Mouse (Mus musculus) G1E (cell line): ENCODE results near the gene Ccdc40. TPM values are rescaled to one million over a fixed set of nuclear protein-coding genes. Genes with fewer than 3 reads are reported as not detected.

ENCODE experiments used
- ATAC-seq: 2 replicates; pipeline ENCODE4 v1.8.0; 2016; ENCODE audit warnings: mild to moderate bottlenecking; ENCODE audit not compliant: insufficient number of reproducible peaks, poor library complexity, low FRiP score, severe bottlenecking; ENCODE audit errors: extremely low read depth
- DNase-seq: peaks from one replicate; pipeline ENCODE4 v3.0.0; 2012; ENCODE audit warnings: low spot score
- H3K27me3 ChIP-seq: 2 replicates; pipeline ENCODE4 v1.6.1; 2012; ENCODE audit warnings: mild to moderate bottlenecking, low read length, inconsistent platforms; ENCODE audit not compliant: insufficient read depth
- H3K36me3 ChIP-seq: replicated peaks from 2 replicates; pipeline ENCODE3; 2012; ENCODE audit warnings: mild to moderate bottlenecking, inconsistent platforms
- H3K4me1 ChIP-seq: 2 replicates; pipeline ENCODE4 v1.6.1; 2012; ENCODE audit warnings: low read depth, low read length, inconsistent platforms, mixed read lengths; ENCODE audit not compliant: insufficient read depth
- H3K4me3 ChIP-seq: 2 replicates; pipeline ENCODE4 v1.5.1; 2012; ENCODE audit warnings: low read depth, mild to moderate bottlenecking, inconsistent platforms, low read length, moderate library complexity, mixed read lengths
- H3K9me3 ChIP-seq: replicated peaks from 2 replicates; pipeline ENCODE4 v1.6.1; 2012; ENCODE audit warnings: inconsistent platforms
- CTCF ChIP-seq: IDR thresholded peaks from 2 replicates; pipeline ENCODE4 v1.5.1; 2012; ENCODE audit warnings: low read depth, low read length, inconsistent platforms, mixed read lengths
- GATA1 ChIP-seq: IDR thresholded peaks from 2 replicates; pipeline ENCODE4 v1.6.1; 2012; ENCODE audit warnings: borderline replicate concordance, low read length, inconsistent platforms, mixed read lengths
- GATA2 ChIP-seq: IDR thresholded peaks from 2 replicates; pipeline ENCODE4 v1.6.1; 2012; ENCODE audit warnings: low read depth, low read length, inconsistent platforms, borderline replicate concordance
- POLR2AphosphoS5 ChIP-seq: IDR thresholded peaks from 2 replicates; pipeline ENCODE4 v1.6.1; 2012; ENCODE audit warnings: low read depth, low read length, inconsistent platforms; ENCODE audit not compliant: insufficient replicate concordance
- TAL1 ChIP-seq: conservative IDR thresholded peaks from 2 replicates; pipeline ENCODE4 v1.6.1; 2012; ENCODE audit warnings: low read depth, low read length, inconsistent platforms, mixed read lengths
- polyA plus RNA-seq: library from polyadenylated mRNA; stranded (reverse); fragments of >175 nt; gene quantifications from 2 replicates; pipeline ENCODE4 v1.2.3, GENCODE M21; 2012
- total RNA-seq, 2 experiments: library from RNA; stranded (forward) in 1 of 2; stranded (reverse) in 1 of 2; fragments of 200-1000 nt in 1 of 2; fragments of >200 nt in 1 of 2; fragmentation: Nextera tagmentation in 1 of 2; gene quantifications; 2 replicates each; pipeline ENCODE4 v1.2.3; 2014 to 2017

Ccdc40 gene
- total and polyA plus RNA-seq, 3 experiments = 0.05 TPM; not detected in 2

DNA sequence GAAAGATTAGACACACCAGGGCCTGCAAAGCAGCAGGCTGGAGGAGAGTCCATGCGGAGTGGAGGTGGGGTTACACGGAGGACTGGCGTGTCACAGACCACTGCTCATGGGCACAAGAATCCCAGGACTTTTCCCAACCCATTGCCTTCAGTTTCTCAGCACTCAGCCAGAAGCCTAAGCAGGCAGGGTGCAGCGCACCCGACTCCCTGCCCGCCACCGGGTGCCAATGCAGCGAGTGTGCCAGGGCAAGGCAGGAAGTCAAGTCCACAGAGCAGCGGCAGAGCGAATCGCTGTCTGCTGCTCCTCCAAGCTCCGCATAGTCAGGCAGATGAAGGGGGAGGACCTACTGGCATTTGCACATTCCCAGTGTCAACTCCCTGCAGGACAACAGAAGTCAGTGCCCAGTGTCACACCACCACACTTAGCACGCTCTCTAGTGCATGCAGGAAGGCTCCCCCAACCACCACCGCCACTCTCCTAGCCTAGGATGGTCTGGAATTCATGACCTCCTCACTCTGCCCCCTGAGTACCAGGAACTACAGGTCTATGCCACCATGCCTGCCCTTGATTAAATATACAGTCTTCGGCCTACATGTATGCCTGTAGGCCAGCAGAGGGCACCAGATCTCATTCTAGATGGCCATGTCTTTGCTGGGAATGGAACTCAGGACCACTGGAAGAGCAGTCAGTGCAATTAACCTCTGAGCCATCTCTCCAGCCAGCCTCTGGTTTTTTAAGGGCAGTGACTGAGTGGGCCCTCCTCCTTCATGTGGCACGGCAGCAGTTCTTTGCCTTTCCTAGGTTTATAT, 76.7 kb downstream of the Ccdc40 start:
- DNase-seq (peak; percentile 49), ATAC-seq (peak; percentile 42)
- Histone ChIP-seq H3K4me3 (no peak overlapping the region), H3K9me3 (no peaks in the 10 kb centered on the region; the same call in 1 of the 2 replicates), H3K4me1 (peaks cover 12% of the 10 kb centered on the region), H3K36me3 (no peaks in the 10 kb centered on the region), H3K27me3 (peaks cover 63% of the 10 kb centered on the region)
- TF ChIP-seq TAL1 (no peak), CTCF (peak; percentile 71)

DNA sequence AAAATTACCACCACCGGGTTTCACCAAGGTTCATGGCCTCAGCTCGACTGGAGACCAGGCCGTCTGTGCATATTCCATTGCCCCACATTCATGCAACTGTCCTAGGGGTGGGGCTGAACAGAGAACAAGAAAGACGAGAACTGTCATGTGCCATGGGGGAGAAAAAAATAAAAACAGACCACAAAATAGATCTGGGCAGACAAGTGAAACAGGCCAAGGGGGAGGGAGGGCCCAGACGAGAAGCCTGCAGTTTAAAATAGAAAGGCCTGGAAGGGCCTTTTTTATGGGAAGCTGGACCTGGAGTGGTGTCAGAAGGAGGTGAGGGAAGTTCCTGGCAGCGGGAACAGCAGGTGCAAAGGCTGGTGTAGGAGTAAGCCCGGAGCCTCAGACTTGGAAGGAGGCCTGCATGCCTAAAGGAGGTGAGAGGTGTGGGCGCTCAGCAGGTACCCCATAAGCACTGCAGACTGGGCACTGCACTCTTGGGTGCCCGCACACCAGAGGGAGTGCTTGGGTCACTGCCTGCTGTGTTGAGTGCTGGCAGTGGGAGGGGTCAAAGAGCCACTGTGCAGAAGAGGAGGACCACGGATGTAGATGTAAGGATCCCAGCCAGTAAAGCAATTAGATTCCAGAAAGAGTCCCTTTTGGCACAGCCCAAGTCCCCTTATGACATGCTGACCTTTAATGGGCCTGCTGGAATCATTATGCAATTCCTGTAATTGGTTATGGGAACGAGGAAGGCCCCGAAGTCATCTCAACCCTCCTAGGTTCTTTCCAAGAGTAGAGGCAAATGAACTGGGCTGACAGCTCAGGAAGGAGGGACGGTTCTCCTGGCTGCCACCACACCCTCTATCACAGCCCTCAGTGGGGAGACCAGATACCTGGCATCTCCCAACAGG, 78.6 kb downstream of the Ccdc40 start:
- TF ChIP-seq CTCF = no peak
- no peak for TF ChIP-seq GATA1
- no peak for TF ChIP-seq GATA2
- TF ChIP-seq POLR2AphosphoS5 = no peak
- no peak for TF ChIP-seq TAL1
- ATAC-seq (no peak), DNase-seq (no peak)
- Histone ChIP-seq H3K4me3 (no peak overlapping the region), H3K36me3 (no peaks in the 10 kb centered on the region), H3K27me3 (peaks cover 62% of the 10 kb centered on the region), H3K4me1 (peaks cover 4% of the 10 kb centered on the region), H3K9me3 (no peaks in the 10 kb centered on the region; the same call in 1 of the 2 replicates)

DNA sequence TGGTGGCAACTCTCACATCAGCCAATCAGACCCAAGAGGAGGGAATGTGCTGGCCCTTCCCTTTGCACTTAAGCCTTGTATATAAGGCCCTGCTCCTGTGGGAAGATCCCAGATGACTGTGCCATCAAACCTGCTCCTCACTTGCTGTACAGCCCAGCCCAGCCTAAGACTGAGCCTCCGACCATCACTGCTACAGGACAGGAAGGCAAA, 79.2 kb downstream of the Ccdc40 start, which contains the start of gene Card14:
Gene Card14 (plus strand): TSS at position 111 of the 210 bp plus-strand sequence.
- DNase-seq = no peak
- peaks cover 61% of the 10 kb centered on the region for H3K27me3 ChIP-seq
- peaks cover 4% of the 10 kb centered on the region for H3K4me1 ChIP-seq
- no peak for ATAC-seq
- no peak within 1 kb of the TSS for H3K4me3 ChIP-seq
- no peak for TF ChIP-seq POLR2AphosphoS5
- TF ChIP-seq GATA1 = no peak
- TF ChIP-seq CTCF = no peak
- TF ChIP-seq GATA2 = no peak
- TF ChIP-seq TAL1 = no peak
- no peaks in the 10 kb centered on the region; the same call in 1 of the 2 replicates for H3K9me3 ChIP-seq
- H3K36me3 ChIP-seq = no peaks in the 10 kb centered on the region

DNA sequence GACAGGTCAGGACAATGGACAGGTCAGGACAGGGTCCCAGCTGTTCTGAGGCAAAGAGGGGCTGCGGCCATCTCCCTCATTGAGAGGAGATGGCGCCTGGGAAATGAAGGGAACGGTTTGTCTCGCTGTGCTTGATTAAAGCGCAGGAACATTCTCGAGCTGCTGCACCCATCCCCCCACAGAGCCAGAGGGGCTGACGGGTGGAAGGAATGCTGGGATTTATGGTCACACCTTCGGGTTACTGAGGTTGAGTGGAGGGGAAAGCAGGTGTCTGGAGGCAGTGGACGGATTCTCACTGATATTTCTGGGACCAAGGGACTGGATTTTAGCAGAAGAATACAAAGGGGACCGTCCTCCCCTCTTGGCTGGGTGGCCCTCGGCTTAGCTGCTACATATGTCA, 79.5 kb downstream of the Ccdc40 start:
- ATAC-seq = no peak
- DNase-seq = no peak
- Histone ChIP-seq H3K27me3 (peaks cover 57% of the 10 kb centered on the region), H3K4me3 (no peak overlapping the region), H3K9me3 (no peaks in the 10 kb centered on the region; the same call in 1 of the 2 replicates), H3K36me3 (no peaks in the 10 kb centered on the region), H3K4me1 (peaks cover 4% of the 10 kb centered on the region)
- TF ChIP-seq GATA2 = no peak
- no peak for TF ChIP-seq POLR2AphosphoS5
- no peak for TF ChIP-seq TAL1
- TF ChIP-seq GATA1 = no peak
- TF ChIP-seq CTCF = no peak

GRCm38 (mm10) chr11:119310621-119311020, 82.2 kb downstream of the Ccdc40 start:
- no peaks in the 10 kb centered on the region for H3K36me3 ChIP-seq
- DNase-seq (no peak), ATAC-seq (no peak)
- H3K27me3 ChIP-seq = peaks cover 48% of the 10 kb centered on the region
- no peak for TF ChIP-seq TAL1
- TF ChIP-seq CTCF = no peak
- TF ChIP-seq POLR2AphosphoS5 = no peak
- TF ChIP-seq GATA1 = no peak
- no peak for TF ChIP-seq GATA2
- no peaks in the 10 kb centered on the region; the same call in 1 of the 2 replicates for H3K9me3 ChIP-seq
- no peak overlapping the region for H3K4me3 ChIP-seq
- no peaks in the 10 kb centered on the region; the same call in 1 of the 2 replicates for H3K4me1 ChIP-seq

DNA sequence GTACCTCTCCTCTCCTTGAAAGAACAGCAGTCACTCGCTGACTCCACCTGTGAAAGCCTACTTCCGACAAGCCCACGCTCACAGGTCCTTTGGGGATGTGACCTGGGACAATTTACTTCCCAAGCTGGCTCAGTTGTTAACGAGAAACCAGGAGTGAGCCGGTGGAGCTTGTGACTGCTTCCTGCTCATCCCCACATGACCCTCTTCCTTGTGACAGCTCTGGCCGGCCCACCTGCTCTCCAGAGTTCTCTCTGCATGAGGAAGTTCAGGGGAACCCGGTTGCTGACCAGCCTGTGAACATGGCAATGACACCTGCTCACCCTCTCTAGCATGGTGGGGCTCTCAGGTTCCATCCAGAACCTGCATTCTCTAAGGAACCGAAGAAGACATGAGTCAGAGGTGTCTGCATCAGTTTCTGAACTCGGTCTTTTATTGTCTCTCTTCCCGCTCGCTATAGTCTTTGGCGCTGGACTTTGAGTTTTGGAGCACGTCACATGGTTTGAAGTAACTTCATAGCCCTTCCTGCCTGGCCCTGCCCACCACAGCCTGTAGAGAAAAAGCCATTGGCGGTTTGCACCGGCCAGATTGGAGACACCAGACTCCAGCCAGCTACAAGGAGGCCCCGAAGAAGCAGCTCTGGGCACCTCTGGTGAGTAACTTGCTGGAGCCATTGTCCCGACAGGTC, 86.0 kb downstream of the Ccdc40 start:
- DNase-seq (no peak), ATAC-seq (no peak)
- H3K9me3 ChIP-seq = no peaks in the 10 kb centered on the region
- no peaks in the 10 kb centered on the region for H3K4me1 ChIP-seq
- no peak overlapping the region for H3K4me3 ChIP-seq
- H3K27me3 ChIP-seq = peaks cover 50% of the 10 kb centered on the region
- no peaks in the 10 kb centered on the region for H3K36me3 ChIP-seq
- TF ChIP-seq TAL1 (no peak), POLR2AphosphoS5 (no peak), CTCF (no peak), GATA2 (no peak), GATA1 (no peak)
